Mouse (Mus musculus) retina, postnatal 1 day (tissue): ENCODE data around the gene Oosp2.
A peak's percentile ranks its signal among the peaks of the same experiment; 100 is the strongest.

ENCODE experiments used
- DNase-seq: peaks from one replicate; pipeline ENCODE4 v3.0.0-alpha.2; 2012

Oosp2 gene

GRCm38 (mm10) chr19:11660459-11660858, at the start of gene Oosp2:
Oosp2 (minus strand) TSS chr19:11660559.
- no peak for DNase-seq

- no peak for DNase-seq
Observed at GRCm38 (mm10) chr19:11698342-11698741, 38.0 kb upstream of the Oosp2 start.

- DNase-seq: no peak
Observed at GRCm38 (mm10) chr19:11696755-11697154, 36.4 kb upstream of the Oosp2 start, which contains the start of gene Oosp3. Oosp3 (plus strand) TSS chr19:11697055.

GRCm38 (mm10) chr19:11691454-11691853, 31.1 kb upstream of the Oosp2 start:
- DNase-seq: no peak

DNA sequence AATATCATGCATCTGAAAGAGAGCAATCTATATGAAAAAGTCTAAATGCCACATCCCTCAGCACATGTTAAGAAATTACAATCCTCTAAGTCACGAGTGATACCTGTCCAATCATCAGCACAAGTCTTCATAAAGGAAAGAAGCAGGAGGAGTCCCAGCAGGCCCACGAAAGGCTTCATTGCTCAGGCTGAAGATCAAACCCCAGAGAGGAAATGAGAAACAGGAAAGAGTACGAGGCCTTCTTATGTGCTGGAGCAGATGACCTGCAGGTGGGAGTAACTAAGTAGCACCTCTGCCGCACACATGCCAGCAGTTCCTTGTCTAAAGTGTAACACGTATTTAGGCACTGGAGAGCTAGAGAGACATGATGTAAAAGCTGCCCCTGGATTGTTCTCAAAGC, 30.5 kb upstream of the Oosp2 start, which contains the start of gene Oosp1:
Gene Oosp1, minus strand, starts transcription at position 312 of the 400 bp plus-strand sequence.
- no peak for DNase-seq

- DNase-seq: no peak
Observed at GRCm38 (mm10) chr19:11661562-11661961, 1.2 kb upstream of the Oosp2 start.

DNA sequence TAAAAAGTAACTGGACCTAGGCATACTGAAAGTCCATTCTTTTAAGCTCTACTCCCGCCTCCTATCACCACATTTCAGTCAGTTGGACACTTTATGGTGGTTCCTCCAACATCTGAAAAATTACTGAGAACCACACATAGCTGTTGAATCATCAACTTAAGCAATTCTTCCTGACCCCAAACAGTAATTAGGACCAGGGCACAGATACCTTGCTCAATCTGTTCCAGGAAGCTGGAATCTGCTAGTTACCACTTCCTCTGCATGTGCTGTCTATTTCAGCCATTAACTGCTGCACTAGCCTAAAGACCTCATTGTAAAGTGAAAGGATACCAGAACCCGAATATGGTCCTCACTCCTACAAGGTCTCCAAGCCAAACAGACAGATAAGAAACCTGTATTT, 1.2 kb downstream of the Oosp2 start:
- no peak for DNase-seq

DNA sequence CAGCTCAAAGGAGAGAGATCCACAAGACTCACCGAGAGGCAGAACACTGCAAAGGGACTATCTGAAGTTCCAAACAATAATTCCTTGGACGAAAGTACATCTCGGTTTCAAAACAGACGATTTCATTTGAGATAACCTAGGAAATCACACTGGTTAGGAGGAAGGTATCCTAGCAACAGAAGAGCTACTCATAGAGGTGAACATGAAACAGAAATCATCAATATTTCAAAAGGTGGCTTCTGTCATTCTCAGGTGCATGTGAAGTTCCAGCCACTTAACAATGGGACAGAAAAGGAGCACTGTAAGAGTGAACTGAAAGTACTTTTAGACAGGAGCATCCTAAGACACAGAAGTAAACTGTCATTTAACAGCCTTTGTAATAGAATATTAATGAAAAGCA, 10.8 kb downstream of the Oosp2 start:
- DNase-seq: peak; percentile 4

DNA sequence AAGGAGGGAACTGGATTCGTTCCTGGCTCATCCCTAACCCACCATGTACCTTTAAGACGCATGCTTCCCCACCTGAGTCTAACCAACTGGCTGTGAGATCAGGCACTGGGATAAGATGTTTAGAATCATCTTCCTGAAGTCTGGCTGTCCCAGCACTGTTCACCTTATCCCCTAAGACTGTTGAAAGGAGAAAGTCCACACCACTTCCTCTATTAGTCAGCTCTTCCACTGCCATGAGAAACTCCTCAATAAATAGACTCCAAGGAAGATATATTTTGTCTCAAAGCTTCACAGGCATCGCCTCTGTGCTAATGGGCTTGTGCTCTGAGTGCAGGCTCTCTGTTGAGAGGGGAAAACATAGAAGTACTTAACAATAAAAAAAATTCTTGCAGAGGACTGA, 14.2 kb downstream of the Oosp2 start:
- DNase-seq: no peak

DNA sequence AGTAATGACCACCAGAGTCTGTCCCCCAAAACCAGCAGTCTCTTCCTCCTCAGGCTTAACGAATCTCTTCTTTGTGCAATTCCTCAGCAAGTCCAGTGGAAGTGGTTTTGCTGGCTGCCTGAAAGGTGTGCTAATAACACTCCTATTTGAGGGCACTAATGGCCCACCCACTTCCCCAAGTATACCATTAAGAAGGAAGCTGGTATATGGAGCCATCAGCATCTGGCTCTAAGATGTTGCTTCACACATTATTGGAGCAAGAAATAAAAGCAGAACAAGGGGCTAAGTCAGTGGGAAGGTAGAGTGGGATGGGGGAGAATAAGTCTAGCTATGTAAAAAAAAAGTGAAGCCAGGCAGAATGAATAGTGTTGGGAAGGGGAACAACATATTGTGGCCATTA, 19.6 kb downstream of the Oosp2 start, which contains the start of gene Ms4a3:
Gene Ms4a3, minus strand, starts transcription at position 120 of the 400 bp plus-strand sequence.
- no peak for DNase-seq

DNA sequence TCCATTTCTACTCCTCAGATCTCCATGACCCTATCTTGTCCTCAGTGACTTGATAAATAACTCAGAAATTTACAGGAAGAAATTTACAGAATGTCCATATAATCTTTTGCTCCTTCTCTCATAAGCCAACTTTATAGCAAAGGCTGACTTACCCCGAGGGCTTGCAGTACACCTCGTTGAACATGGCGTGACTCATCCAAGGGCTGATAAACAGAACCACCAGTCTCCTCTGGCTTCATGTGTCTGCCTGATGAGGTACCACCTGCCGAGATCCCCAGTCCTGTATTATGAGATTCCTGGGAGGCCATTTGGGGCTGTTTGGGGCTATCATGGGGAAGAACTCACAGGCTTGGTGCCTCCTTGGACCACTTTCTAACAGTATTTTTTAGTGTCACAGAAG, 21.3 kb downstream of the Oosp2 start:
- DNase-seq: no peak

GRCm38 (mm10) chr19:11635572-11635971, 24.8 kb downstream of the Oosp2 start:
- no peak for DNase-seq

DNA sequence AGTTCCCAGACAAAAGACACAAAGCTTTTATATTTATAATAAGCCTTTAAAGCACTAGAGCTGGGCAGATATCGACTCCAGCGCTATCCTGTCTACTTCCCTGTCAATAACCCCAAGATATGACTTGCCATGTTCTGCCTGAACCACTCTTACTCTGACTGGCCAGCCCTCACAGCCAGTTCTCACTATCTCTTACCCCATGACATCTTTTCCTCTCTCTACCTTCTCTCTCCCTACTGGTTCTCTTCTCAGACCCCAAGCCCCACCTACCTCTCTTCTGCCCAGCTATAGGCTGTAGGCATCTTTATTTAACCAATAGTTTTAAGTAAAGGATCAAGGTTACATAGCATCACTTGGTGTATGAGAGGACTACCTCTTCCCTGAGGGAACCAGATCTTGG, 26.0 kb downstream of the Oosp2 start:
- no peak for DNase-seq

DNA sequence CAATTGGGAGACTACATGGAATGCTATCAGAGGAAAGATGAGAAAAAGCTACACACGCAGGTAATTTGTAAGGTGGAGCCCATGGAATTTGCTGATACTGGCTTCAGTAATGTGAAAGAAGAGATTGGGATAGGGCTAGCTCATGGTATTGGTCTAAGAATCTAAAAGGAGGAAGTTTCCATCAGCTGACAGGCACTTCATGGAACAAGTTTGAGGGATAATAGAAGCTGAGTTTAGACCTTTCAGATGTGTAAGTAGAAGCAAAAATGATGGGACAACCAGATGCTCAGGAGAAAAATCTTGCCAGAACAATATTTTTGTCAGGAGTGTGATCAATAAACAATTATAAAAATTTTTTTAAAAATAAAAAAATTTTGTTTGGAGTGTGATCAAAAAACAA, 26.6 kb downstream of the Oosp2 start:
- no peak for DNase-seq

- DNase-seq: no peak
Observed at GRCm38 (mm10) chr19:11625231-11625630, 35.1 kb downstream of the Oosp2 start.

DNA sequence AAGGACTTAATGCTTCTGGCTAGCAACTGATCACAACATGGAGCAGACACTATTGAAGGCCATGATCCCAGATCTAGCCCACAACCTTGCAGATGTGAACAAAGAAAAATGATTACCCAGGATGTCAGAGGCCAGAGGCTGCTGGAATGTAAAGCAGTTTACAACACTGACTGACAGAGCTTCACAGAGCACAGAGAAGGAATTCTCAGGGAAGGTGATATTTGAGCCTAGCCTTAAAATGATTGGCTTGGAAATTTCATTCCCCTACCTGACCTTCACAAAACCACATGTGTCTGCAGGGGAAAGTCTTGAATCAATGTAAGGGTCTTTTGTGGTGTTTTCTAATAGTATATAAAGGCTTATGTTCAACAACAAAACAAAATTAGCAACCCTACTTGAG, 35.6 kb downstream of the Oosp2 start:
- DNase-seq: no peak

DNA sequence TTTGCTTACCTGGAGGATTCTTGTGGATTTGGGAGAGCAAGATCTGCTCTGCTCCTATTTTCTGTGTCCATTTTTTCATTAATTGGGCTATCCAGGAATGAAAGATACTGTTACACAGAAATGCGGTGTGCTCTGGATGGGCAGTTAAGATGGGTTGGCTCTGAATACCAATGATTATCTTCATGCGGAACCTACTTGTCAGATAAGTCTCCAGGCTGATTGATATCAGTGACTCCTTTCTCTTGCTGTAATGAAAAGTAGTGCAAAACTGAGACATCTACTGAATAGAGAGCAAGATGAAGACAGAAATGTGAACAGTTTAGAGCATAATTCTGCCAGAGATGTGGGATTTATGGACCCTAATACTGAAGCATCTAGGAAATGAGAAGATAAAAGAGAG, 36.8 kb downstream of the Oosp2 start, which contains the start of gene Ms4a2:
Gene Ms4a2, minus strand, starts transcription at position 169 of the 400 bp plus-strand sequence.
- DNase-seq: no peak

DNA sequence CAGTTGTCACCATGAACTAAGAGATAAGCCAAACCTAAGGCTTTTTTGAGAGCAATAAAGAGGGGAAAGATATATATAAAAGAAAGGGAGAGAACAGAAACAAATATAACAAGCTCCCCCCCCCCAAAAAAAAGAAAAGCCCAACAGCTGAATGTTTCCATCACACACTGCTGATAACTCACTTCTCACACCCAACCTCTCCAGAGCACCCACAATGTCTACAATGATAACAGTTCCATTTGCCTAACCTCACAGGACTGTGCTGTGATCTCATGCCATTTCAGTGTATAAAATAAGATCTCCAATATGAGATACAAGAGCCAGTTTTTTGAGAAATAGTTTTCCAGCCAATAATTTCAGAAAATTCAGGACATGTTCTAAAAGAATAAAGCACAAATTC, 42.4 kb downstream of the Oosp2 start:
- no peak for DNase-seq

DNA sequence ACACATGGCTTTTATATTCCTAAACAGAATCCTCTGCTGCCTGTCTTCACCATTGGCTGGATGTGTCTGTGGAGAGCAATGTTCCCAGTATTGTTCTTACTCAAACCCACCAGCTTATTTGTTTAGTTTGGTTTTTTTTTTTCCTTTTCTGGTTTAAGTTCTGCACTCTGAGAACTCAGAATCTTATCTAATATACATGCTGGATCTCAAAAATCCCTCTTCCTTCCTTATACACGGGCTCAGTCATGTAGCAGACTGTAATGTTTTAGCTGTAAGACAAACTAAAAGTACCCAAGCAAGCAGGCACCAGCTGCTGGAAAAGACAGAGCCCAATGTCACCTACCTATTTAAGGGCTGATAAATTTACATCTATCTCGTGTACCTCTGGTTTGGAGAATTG, 45.6 kb downstream of the Oosp2 start:
- no peak for DNase-seq

GRCm38 (mm10) chr19:11613776-11614443, 46.4 kb downstream of the Oosp2 start:
- no peak for DNase-seq

DNA sequence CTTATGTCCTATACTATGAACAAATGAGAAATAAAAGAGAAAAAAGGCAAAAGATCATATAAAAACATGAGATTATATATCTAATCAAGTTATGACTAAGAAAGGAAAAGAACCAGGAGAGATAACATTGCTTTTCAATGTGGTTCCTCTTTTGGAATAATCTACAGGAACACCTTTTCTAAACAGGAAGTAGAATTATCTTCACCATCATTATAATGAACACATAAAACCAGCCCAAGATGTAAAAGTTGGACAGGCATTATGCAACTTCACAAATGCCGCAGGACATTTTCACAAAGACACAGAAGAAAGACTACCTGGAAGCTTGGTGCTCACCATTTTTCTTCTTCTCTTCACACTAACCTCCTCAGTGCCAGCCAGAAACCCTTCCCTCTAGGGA, 47.3 kb downstream of the Oosp2 start:
- no peak for DNase-seq

DNA sequence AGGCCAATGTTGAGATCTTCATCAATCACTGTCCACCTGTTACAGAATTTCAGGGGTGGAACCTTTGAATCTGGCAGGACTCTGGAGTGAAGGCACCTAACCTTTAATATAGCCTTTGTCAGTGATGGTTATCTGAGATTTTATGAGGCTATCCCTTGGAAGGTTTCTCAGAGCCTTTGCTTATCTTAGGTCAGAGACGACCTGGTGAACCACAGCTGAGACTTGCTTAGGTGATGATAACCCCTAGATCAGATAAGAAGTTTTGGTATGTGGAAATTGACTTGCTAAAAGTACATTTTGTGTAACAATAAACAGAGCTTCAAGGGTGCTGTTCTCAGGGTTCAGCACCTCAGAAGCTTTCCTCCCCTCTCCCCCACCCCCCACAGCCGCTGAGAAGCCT, 48.1 kb downstream of the Oosp2 start:
- DNase-seq: no peak

GRCm38 (mm10) chr19:11611541-11611945, 48.8 kb downstream of the Oosp2 start:
- DNase-seq: peak; percentile 61

- peak; percentile 63 for DNase-seq
Observed at GRCm38 (mm10) chr19:11608172-11608571, 52.2 kb downstream of the Oosp2 start.

- no peak for DNase-seq
Observed at GRCm38 (mm10) chr19:11604603-11605002, 55.8 kb downstream of the Oosp2 start, which contains the start of gene Ms4a6d. Ms4a6d (minus strand) TSS chr19:11604849.
